Mouse (Mus musculus) heart, adult 18-20 months (tissue): ENCODE measurements around the gene 4930519P11Rik. TPM values are rescaled to one million over a fixed set of nuclear protein-coding genes. Genes with fewer than 3 reads are reported as not detected.
A peak's percentile ranks its signal among the peaks of the same experiment; 100 is the strongest.

Experiments
- DNase-seq, 2 experiments: peaks; one replicate each; pipeline ENCODE4 v3.0.0; 2021 to 2022; ENCODE audit warnings: mixed read lengths in 1 of 2
- total RNA-seq, 2 experiments: library from RNA; stranded (reverse); gene quantifications; 2 replicates each; pipeline ENCODE4 v1.2.3; 2021

4930519P11Rik gene
- total RNA-seq, 2 experiments from 2014 or later = 0.60 TPM; not detected in 1

GRCm38 (mm10) chr2:154583906-154584872 is 29.0 kb downstream of the 4930519P11Rik start:
- DNase-seq = no peak

- DNase-seq = no peak
Measured at GRCm38 (mm10) chr2:154581421-154581820, 31.8 kb downstream of the 4930519P11Rik start.

DNA sequence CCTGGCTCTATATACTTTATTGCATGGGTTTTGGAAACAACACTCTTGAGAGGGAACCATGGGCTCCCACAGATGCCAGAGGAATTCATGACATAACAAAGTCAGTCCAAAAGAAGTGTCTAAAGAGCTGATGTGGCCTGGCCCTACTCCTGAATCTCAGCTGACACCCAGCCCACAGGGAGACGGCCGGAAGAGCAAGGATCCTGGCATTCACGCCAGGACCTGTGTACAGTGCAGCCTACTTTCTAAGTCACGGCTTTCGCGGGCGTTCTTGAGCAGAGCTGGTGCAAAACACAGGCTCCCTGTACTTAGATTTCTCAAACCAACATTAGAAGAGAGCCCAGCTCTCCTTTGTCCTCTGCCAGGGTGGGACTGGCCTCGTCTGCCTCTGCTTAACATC is 32.7 kb downstream of the 4930519P11Rik start:
- peak; percentile 54 to 67 for DNase-seq

DNA sequence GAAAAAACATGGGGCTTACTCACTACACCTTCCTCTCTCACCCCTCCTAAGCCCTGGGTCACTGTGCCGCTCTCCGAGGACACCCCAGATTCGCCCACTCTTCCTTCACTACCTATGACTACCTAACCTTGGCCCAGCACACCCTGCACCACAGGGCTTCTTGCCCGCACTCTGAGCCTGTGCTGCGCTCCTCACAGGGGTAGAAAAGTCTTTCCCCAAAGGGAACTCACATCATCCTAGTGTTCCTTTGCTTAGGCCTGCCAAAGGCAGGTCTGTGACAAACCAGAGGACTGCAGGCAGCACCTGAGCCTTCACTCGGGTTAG is 35.5 kb downstream of the 4930519P11Rik start:
- no peak for DNase-seq

DNA sequence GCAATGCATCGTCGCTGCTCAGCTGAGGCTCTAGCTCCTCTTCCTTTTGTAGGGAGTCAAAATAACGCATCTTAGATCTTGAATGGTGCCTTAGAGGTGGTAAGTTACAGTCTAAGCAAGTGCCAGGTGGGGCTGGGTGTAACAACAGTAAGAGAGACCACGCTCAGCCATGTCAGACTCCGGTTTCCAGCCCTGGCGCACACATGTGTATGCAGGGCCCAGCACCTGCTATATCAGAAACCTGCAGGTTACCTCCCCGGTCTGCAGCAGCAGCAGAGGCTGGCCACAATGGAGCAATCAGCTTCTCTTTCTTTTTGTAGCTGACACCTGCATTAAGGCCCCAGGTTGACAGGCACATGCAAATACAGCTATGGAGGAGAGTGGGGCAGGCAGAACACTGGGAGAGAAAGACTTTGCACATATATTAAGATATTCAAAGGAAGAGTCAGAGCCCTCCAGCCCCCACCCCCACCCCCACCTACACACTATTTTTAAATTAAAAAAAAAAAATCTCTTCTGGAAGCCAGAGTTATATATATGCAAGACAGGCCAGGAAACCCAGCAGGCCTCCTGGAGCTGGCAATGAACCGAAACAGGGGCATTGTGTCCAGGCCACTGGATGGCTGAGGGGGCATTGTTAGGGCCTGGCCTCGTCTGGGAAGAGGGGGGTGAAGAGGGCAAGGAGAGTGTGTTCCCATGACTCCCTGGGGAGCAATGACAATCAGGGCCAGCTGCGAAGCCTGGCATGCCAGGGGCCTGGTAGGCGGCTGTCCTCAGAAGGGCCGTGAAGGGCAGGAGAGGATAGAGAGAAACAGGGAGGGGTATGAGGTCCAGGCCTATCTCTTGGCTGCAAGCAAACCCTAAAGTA is 36.1 kb downstream of the 4930519P11Rik start:
- DNase-seq = no peak

DNA sequence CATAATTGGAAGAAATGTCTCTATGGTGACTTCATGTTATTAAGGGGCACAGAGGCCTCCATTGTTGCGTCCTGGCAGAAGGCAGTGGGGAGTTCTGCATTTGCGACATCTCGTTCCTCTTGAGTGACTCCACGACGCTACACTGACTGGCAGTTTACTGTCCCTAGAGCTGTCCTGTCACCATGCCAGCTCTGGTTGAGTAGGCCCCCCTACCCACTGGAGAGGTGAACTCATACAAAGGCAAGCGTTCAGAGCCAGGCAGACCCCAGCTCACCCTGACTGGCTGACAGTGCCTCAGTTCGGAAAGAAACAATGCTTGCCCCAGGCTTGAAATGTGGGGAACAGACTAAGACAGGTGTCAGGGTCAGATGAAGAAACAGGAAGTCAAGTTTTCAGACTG is 39.0 kb downstream of the 4930519P11Rik start:
- DNase-seq = no peak

GRCm38 (mm10) chr2:154572996-154573395 is 40.2 kb downstream of the 4930519P11Rik start:
- no peak for DNase-seq

GRCm38 (mm10) chr2:154571976-154572375 is 41.3 kb downstream of the 4930519P11Rik start:
- no peak for DNase-seq

- DNase-seq = no peak
Measured at GRCm38 (mm10) chr2:154571266-154571665, 42.0 kb downstream of the 4930519P11Rik start.

GRCm38 (mm10) chr2:154570666-154571065 is 42.6 kb downstream of the 4930519P11Rik start:
- no peak for DNase-seq

GRCm38 (mm10) chr2:154569836-154570286 is 43.4 kb downstream of the 4930519P11Rik start, which contains the start of gene E2f1:
Gene E2f1, minus strand, starts transcription at chr2:154569892.
- DNase-seq = peak; percentile 91 to 96

DNA sequence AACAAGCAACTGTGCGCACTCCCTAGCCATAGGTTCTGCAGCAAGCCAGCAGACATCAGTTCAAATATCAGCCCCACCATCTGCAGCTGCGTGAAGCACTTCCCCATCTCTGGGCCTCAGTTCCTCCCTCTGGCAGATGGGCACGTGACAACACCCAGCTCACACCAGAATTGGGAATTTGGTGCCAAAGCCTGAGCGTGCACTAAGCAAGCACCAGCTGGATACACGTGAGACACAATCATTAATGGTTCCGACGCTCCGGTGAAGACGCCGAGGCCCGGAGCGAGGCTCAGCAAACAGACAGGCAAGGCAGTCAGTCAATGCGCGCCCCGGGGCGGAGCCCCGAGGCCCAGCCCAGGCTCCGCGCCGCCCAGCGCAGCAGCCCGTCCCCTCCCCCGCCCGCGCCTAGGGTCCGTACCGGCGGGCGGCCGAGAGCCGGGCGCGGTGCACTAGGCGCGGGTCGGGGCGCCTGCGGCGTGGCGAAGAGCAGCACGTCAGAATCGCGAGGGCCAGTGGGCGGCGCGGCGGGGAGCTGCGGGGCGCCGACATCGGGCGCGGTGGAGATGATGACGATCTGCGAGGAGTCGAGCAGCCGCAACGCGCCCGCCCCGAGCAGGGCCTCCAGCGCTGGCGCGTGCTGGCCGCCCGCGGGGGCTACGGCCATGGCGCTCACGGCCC is 44.0 kb downstream of the 4930519P11Rik start:
- DNase-seq = peak; percentile 50 to 54

GRCm38 (mm10) chr2:154568329-154569070 is 44.7 kb downstream of the 4930519P11Rik start:
- peak in 1 of 2 experiments; percentile 19 for DNase-seq

GRCm38 (mm10) chr2:154567766-154568165 is 45.5 kb downstream of the 4930519P11Rik start:
- no peak for DNase-seq

- no peak for DNase-seq
Measured at GRCm38 (mm10) chr2:154566641-154567040, 46.6 kb downstream of the 4930519P11Rik start.

DNA sequence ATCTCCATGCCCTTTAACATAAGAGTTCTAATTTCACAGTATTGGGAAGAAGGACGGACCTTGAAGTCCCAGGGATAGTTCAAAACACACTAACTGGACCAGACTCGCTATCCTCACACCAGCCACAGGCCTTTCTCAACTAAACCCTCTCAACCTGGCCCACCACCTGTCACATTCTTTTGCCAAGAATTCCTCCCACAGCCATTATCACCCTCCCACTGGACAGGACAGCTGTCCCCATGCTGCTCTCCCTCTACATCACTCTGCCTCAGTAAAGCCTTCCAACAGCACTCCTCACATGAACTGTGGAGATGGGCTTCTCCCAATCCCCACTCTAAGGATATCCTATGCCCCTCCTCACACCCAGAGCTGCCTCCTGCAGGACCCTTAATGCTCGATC is 47.7 kb downstream of the 4930519P11Rik start:
- DNase-seq = no peak

GRCm38 (mm10) chr2:154563612-154564170 is 49.5 kb downstream of the 4930519P11Rik start:
- no peak for DNase-seq
